In genomic region chr10:62218044-62218788, GRCm38 (mm10) we compare ENCODE assay signal across 16 mouse cellular contexts. TPM values are rescaled to one million over a fixed set of nuclear protein-coding genes. Genes with fewer than 3 reads are reported as not detected.
A peak's percentile ranks its signal among the peaks of the same experiment; 100 is the strongest.
DNase-seq lines count a peak whose midpoint lies in the region; ATAC-seq lines count a peak whose summit lies in the region.
"Had no signal": no experiment of that assay in that cellular context is flagged by ENCODE, and none has a peak within 500 bp of the region (broad histone marks: within the 10 kb centered on the region; RNA-seq: fewer than 3 reads in every experiment).

No protein-coding gene starts in this region.

- ATAC-seq in lung, embryonic 16.5 days (ENCODE audit: low read depth), result no peak
- peak; percentile 50 for ATAC-seq in intestine, embryonic 15.5 days
- no peak for ATAC-seq in stomach, embryonic 14.5 days (ENCODE audit: insufficient number of reproducible peaks, insufficient read depth, low FRiP score, low read depth)
- ATAC-seq: midbrain, embryonic 16.5 days had no signal

- no peak overlapping the region for H3K4me3 ChIP-seq in heart, embryonic 10.5 days
- no peak overlapping the region for H3K4me3 ChIP-seq in lung, embryonic 16.5 days (ENCODE audit: low read length)
- H3K4me3 ChIP-seq in intestine, embryonic 15.5 days (replicated peaks), result no peak overlapping the region
- H3K4me3 ChIP-seq in stomach, embryonic 14.5 days (ENCODE audit: low read depth, low read length), result no peak overlapping the region
- H3K4me3 ChIP-seq: neural tube, embryonic 13.5 days had no signal

- H3K9ac ChIP-seq in lung, embryonic 16.5 days (ENCODE audit: low read length), result peak overlapping the region; percentile 19; the same call in 1 of the 2 replicates
- no peak overlapping the region; the same call in 1 of the 2 replicates for H3K9ac ChIP-seq in intestine, embryonic 15.5 days
- no peak overlapping the region for H3K9ac ChIP-seq in stomach, embryonic 14.5 days (replicated peaks; ENCODE audit: low read depth, low read length)
- H3K9ac ChIP-seq: neural tube, embryonic 13.5 days had no signal

- no peaks in the 10 kb centered on the region for H3K36me3 ChIP-seq in heart, embryonic 10.5 days
- H3K36me3 ChIP-seq in lung, embryonic 16.5 days (ENCODE audit: control insufficient read depth, insufficient read depth, low read length), result no peaks in the 10 kb centered on the region
- no peaks in the 10 kb centered on the region for H3K36me3 ChIP-seq in intestine, embryonic 15.5 days
- H3K36me3 ChIP-seq in stomach, embryonic 14.5 days (ENCODE audit: control insufficient read depth, insufficient read depth, low read length), result no peaks in the 10 kb centered on the region
- H3K36me3 ChIP-seq: neural tube, embryonic 13.5 days had no signal

- DNase-seq in heart, embryonic 10.5 days (ENCODE audit: low spot score), result no peak
- no peak for DNase-seq in heart, adult 18-20 months
- no peak for DNase-seq in lung, postnatal 10 days
- no peak for DNase-seq in layer of hippocampus, adult 9-11 months
- no peak for DNase-seq in thymus, adult 18-20 months
- DNase-seq: B cell, adult 2 months; gastrocnemius, postnatal 14 days; thymus, postnatal 4 days had no signal

- WGBS in heart, embryonic 10.5 days, result 85% methylated on average over 19 of the region's 19 CpGs
- 72% methylated on average over 19 of the region's 19 CpGs for WGBS in lung, embryonic 16.5 days
- 66% methylated on average over 19 of the region's 19 CpGs for WGBS in intestine, embryonic 15.5 days
- 77% methylated on average over 19 of the region's 19 CpGs for WGBS in stomach, embryonic 14.5 days

- H3K27me3 ChIP-seq in heart, embryonic 10.5 days (ENCODE audit: insufficient read depth, poor library complexity, severe bottlenecking), result no peaks in the 10 kb centered on the region
- H3K27me3 ChIP-seq in lung, embryonic 16.5 days (ENCODE audit: control insufficient read depth, insufficient read depth, low read depth, low read length), result no peaks in the 10 kb centered on the region
- no peaks in the 10 kb centered on the region for H3K27me3 ChIP-seq in intestine, embryonic 15.5 days (replicated peaks)
- no peaks in the 10 kb centered on the region for H3K27me3 ChIP-seq in stomach, embryonic 14.5 days (ENCODE audit: control insufficient read depth, insufficient read depth, low read length)
- H3K27me3 ChIP-seq: neural tube, embryonic 13.5 days had no signal

- H3K9me3 ChIP-seq in heart, embryonic 10.5 days, result no peaks in the 10 kb centered on the region
- no peaks in the 10 kb centered on the region for H3K9me3 ChIP-seq in lung, embryonic 16.5 days (ENCODE audit: control insufficient read depth, low read length)
- no peaks in the 10 kb centered on the region for H3K9me3 ChIP-seq in intestine, embryonic 15.5 days
- H3K9me3 ChIP-seq in stomach, embryonic 14.5 days (ENCODE audit: control insufficient read depth, low read depth, low read length), result no peaks in the 10 kb centered on the region
- H3K9me3 ChIP-seq: neural tube, embryonic 13.5 days had no signal

- H3K4me2 ChIP-seq in lung, embryonic 16.5 days (ENCODE audit: low read depth, low read length), result no peak overlapping the region
- peak overlapping the region; percentile 33 for H3K4me2 ChIP-seq in intestine, embryonic 15.5 days (replicated peaks)
- no peak overlapping the region for H3K4me2 ChIP-seq in stomach, embryonic 14.5 days (replicated peaks; ENCODE audit: low read depth, low read length)
- H3K4me2 ChIP-seq: neural tube, embryonic 13.5 days had no signal

- H3K27ac ChIP-seq in heart, embryonic 10.5 days, result 0 out of 2 replicates have a peak overlapping the region, but pooled peaks have one; percentile 0
- H3K27ac ChIP-seq in lung, embryonic 16.5 days (ENCODE audit: low read length), result peak overlapping the region; percentile 89
- H3K27ac ChIP-seq in intestine, embryonic 15.5 days, result peak overlapping the region; percentile 92
- peak overlapping the region; percentile 11; the same call in 1 of the 2 replicates for H3K27ac ChIP-seq in stomach, embryonic 14.5 days (ENCODE audit: low read length)
- H3K27ac ChIP-seq: neural tube, embryonic 13.5 days had no signal

- peaks cover 26% of the 10 kb centered on the region for H3K4me1 ChIP-seq in heart, embryonic 10.5 days
- peaks cover 35% of the 10 kb centered on the region for H3K4me1 ChIP-seq in lung, embryonic 16.5 days (replicated peaks; ENCODE audit: control insufficient read depth, insufficient read depth, low read length)
- peaks cover 39% of the 10 kb centered on the region for H3K4me1 ChIP-seq in intestine, embryonic 15.5 days (replicated peaks)
- H3K4me1 ChIP-seq in stomach, embryonic 14.5 days (ENCODE audit: control insufficient read depth, insufficient read depth, low read length), result peaks cover 11% of the 10 kb centered on the region

RNA-seq across cellular contexts. Expression of gene Tspan15, which starts 12.8 kb away (rescaled TPM):
- 7.7 and 13.9 TPM in 2 replicates for polyA plus RNA-seq in heart, embryonic 10.5 days (2016; fragmentation: Nextera tagmentation; extraction: Ambion mirVana)
- total RNA-seq in heart, adult 18-20 months (2021), result 1 to 10 TPM; 6.6 to 8.8 TPM
- 96.1 and 116 TPM in 2 replicates for polyA plus RNA-seq in lung, embryonic 16.5 days (2015; fragmentation: Nextera tagmentation; extraction: Ambion mirVana)
- polyA plus RNA-seq in intestine, embryonic 15.5 days (2015; fragmentation: Nextera tagmentation; extraction: Ambion mirVana), result 57.0 and 66.9 TPM in 2 replicates
- 32.4 and 32.8 TPM in 2 replicates for polyA plus RNA-seq in stomach, embryonic 14.5 days (2014; fragmentation: Nextera tagmentation; extraction: Ambion mirVana)

RNA-seq across cellular contexts. Expression of gene Tacr2, which starts 34.0 kb away (rescaled TPM):
- not detected in 2 replicates for polyA plus RNA-seq in heart, embryonic 10.5 days (2016; fragmentation: Nextera tagmentation; extraction: Ambion mirVana)
- not detected for total RNA-seq in heart, adult 18-20 months (2021)
- 0.72 and 0.87 TPM in 2 replicates for polyA plus RNA-seq in lung, embryonic 16.5 days (2015; fragmentation: Nextera tagmentation; extraction: Ambion mirVana)
- 0.44 and 0.72 TPM in 2 replicates for polyA plus RNA-seq in intestine, embryonic 15.5 days (2015; fragmentation: Nextera tagmentation; extraction: Ambion mirVana)
- polyA plus RNA-seq in stomach, embryonic 14.5 days (2014; fragmentation: Nextera tagmentation; extraction: Ambion mirVana), result 0.14 and 0.69 TPM in 2 replicates
- total RNA-seq: gastrocnemius, postnatal 14 days had no signal
- polyA plus RNA-seq: forebrain, embryonic 11.5 days; hindbrain, embryonic 11.5 days; liver, embryonic 14.5 days; midbrain, embryonic 16.5 days had no signal

Comparison
In these comparisons a context has a peak if more than half of its experiments do, and no peak if none do; other contexts are left out.
1. H3K27ac ChIP-seq: peak in every context shown above with its lines; median percentile 92 in intestine, embryonic 15.5 days; 89 in lung, embryonic 16.5 days; 11 in stomach, embryonic 14.5 days; 0 in heart, embryonic 10.5 days.